Mouse (Mus musculus) E14TG2a.4 (cell line): Measurements from ENCODE around the gene Pitx2.
A peak's percentile ranks its signal among the peaks of the same experiment; 100 is the strongest.

Experiments
- H3K27me3 ChIP-seq: 2 replicates; pipeline ENCODE4 v1.6.1; 2014; ENCODE audit warnings: low read length, control low read depth; ENCODE audit not compliant: insufficient read depth
- H3K36me3 ChIP-seq: 2 replicates; pipeline ENCODE4 v1.6.1; 2014; ENCODE audit warnings: low read length, control low read depth; ENCODE audit not compliant: insufficient read depth
- H3K4me1 ChIP-seq: replicated peaks from 2 replicates; pipeline ENCODE4 v1.6.1; 2014; ENCODE audit warnings: low read depth, low read length, control low read depth
- H3K4me3 ChIP-seq: replicated peaks from 2 replicates; pipeline ENCODE4 v1.5.1; 2014; ENCODE audit warnings: mild to moderate bottlenecking, low read length
- H3K9me3 ChIP-seq: 2 replicates; pipeline ENCODE4 v1.6.1; 2014; ENCODE audit warnings: low read length, control low read depth
- CTCF ChIP-seq: conservative IDR thresholded peaks from 2 replicates; pipeline ENCODE4 v1.5.1; 2014; ENCODE audit warnings: low read length
- NANOG ChIP-seq: IDR thresholded peaks from 2 replicates; pipeline ENCODE4 v1.6.1; 2014; ENCODE audit warnings: borderline replicate concordance, low read length, mixed read lengths
- POU5F1 ChIP-seq: IDR thresholded peaks from 2 replicates; pipeline ENCODE4 v1.6.1; 2014; ENCODE audit warnings: low read length, borderline replicate concordance

Pitx2 gene

DNA sequence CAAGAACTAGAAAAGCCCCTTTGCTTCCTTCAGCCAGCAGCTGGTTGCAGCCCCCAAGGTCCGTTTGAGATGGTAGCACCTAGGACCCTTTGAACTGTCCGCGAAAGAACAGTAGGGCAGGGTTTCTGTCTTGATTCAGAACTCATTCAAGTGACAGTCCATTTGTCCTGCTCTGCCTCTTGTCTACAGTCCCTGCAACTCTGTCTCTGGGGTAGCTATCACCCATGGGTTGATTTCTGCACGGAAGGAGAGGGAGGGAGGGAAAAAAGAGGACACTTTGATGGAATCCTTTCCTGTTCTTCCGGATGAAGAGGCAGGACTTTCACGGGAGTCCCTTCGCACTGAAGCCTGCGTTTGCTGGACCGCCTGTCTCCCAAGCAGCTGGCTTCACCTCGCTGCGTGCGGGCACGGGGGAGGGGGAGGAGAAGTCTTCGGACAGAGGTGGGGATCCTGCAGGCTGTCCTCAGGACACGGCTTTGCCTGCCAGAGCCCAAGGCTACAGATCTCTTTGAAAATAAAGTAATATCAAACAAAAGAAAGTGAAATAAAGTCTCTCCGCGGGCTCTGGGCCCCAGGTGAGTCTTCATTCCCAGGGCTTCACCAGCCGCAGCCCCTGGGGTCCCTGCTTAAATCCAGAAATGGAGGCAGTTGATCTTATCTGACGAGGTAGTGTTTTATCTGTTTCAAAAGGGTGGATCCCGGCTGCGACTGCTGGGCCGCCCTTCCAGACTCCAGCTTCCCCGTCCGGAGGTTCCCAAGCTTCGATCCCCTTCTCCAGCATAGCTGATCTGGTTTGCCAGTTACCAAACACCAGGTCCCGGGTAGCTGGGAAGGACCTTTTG lies 24.5 kb downstream of the Pitx2 start:
- Histone ChIP-seq H3K27me3 (peaks cover 86% of the 10 kb centered on the region), H3K4me3 (peak overlapping the region; percentile 41), H3K9me3 (no peaks in the 10 kb centered on the region), H3K4me1 (peaks cover 68% of the 10 kb centered on the region), H3K36me3 (no peaks in the 10 kb centered on the region)
- no peak for TF ChIP-seq POU5F1
- no peak for TF ChIP-seq CTCF
- TF ChIP-seq NANOG: no peak

DNA sequence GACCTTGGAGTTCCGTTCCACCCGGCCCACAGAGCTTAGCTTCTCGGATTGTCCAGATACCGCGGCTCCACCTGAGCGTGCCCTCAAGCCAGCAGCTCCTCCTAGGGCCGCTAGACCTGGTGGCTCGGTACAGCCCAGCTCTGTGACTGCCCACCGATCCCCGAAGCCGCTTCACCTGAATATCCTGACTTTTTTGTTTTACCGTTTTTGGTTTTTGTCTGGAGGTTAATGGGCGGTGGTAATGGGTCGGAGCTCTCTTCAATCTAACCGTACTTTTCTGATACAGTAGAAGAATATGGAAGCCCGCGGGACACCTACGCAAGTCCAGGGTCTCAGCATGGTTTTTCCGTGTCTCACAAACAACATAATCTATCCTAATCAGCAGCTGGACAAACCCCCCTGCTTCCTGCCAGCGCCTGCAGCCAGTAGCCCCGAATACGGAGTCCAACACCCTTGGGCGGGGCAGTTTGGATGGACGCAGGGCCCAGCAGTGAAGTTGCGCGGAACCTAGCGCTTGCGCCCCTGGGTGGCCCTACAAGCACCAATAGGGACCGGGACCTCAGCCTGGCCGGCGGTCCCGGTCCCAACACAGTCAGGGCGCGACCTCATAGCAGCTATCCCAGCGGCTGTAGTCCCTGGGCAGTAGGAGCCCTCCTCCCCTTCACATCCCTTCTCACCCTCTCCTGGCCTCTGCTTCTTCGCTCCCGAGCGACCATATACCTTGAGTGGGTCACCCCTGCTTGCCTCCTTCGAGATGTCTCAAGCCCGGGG lies 25.3 kb downstream of the Pitx2 start:
- TF ChIP-seq NANOG: no peak
- no peak for TF ChIP-seq POU5F1
- no peak for TF ChIP-seq CTCF

DNA sequence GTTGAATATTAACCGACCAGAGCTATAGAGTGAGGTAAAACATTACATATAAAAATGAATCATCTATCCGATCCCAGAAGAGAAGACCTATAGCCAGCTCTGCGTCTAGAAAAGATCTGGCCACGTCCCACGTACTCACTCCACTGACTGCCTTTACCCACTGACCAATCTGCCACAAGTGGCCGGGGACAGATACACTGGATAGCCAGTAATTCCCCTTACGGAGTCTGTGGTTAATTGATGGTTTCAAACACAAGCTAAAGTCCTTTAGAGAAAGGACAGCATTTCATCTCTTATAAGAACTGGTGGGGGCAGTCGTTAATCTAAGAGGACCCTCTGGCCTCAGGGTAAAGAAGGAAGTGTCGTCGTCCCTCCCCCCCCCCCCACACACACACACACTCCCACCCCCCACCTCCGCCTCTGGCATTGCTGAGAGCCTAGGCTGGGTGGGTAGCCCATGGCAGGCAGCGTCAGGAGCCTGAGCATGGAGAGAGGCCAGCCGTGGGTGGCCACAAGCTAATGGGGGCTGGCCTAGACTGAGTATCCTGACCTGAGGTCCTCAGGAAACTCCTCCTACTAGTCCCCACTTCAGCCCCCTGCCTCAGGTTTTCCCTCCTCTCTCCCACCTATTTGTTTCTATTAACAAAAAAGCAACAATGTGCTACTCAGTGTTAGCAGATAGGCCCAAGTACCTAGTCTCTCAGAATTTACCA lies 26.1 kb downstream of the Pitx2 start:
- peaks cover 75% of the 10 kb centered on the region for H3K27me3 ChIP-seq
- no peak for TF ChIP-seq POU5F1
- TF ChIP-seq CTCF: no peak
- no peak for TF ChIP-seq NANOG
- H3K4me3 ChIP-seq: 0 out of 2 replicates have a peak overlapping the region, but pooled peaks have one; percentile 41

More for the DNA sequence above, 25.3 kb downstream of the Pitx2 start:
- Histone ChIP-seq H3K9me3 (no peaks in the 10 kb centered on the region), H3K4me1 (peaks cover 67% of the 10 kb centered on the region), H3K36me3 (no peaks in the 10 kb centered on the region), H3K27me3 (peaks cover 82% of the 10 kb centered on the region), H3K4me3 (peak overlapping the region; percentile 41)

DNA sequence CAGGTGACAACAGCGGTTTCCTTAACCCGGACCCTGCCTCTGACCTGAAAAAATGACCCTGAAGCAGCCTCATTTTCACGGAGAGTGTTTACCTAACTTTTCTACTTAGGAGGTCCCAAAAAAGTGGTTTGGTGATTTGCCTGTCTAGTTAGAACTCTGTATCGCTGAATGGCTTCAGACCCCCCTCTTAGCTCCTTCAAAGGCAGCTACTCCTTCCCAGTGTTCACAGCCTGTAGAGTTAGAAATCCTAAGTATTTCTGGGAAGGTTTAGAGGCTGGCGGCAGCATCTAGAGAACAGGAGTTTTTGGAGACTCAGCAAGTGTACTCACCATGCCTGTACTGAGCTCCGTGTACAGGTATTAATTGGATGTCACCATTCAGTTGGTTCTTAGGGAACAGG lies 27.0 kb downstream of the Pitx2 start:
- no peak for TF ChIP-seq NANOG
- no peak for TF ChIP-seq CTCF
- TF ChIP-seq POU5F1: no peak

More for the DNA sequence above, 26.1 kb downstream of the Pitx2 start:
- H3K36me3 ChIP-seq: no peaks in the 10 kb centered on the region
- no peaks in the 10 kb centered on the region for H3K9me3 ChIP-seq
- peaks cover 62% of the 10 kb centered on the region for H3K4me1 ChIP-seq

DNA sequence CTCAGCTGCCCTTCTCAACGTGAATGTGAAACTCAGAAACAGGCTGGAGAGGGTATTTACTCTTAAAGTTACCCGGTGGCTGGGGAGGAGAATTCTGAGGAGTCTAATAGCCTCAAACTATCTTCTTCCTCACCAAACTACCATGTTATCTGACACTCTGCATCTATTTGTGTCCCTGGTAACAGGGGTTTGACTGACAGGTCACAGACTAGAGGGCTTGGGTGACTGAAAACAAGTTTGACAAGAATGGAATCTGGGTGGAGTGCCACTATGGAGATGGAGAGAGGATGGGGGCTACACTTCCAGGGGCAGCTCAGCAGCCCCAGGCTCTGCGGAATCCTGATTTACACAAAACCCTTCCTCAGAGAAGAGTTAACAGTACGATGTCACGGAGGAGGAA lies 27.7 kb downstream of the Pitx2 start:
- H3K36me3 ChIP-seq: no peaks in the 10 kb centered on the region
- no peak for TF ChIP-seq POU5F1
- no peak for TF ChIP-seq NANOG
- TF ChIP-seq CTCF: no peak

More for the DNA sequence above, 27.0 kb downstream of the Pitx2 start:
- Histone ChIP-seq H3K4me1 (peaks cover 55% of the 10 kb centered on the region), H3K36me3 (no peaks in the 10 kb centered on the region), H3K4me3 (no peak overlapping the region), H3K9me3 (no peaks in the 10 kb centered on the region), H3K27me3 (peaks cover 67% of the 10 kb centered on the region)

DNA sequence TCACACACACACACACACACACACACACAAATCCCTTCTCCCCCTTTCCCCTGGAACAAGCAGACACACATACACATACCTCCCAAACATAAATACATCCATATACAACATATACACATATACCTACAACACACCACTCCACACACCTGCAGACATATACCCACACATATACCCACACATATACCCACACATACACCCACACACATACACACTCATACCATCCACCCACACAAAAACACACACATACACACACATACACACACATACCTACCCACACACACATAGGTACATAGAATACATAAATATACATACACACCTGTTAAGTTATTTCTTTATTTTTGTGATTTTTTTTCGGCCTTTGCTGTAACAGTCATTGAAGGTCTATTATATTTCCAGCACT lies 38.3 kb downstream of the Pitx2 start:
- Histone ChIP-seq H3K9me3 (no peaks in the 10 kb centered on the region), H3K4me1 (peaks cover 18% of the 10 kb centered on the region), H3K4me3 (no peak overlapping the region), H3K36me3 (no peaks in the 10 kb centered on the region), H3K27me3 (peaks cover 13% of the 10 kb centered on the region; the same call in 1 of the 2 replicates)
- TF ChIP-seq POU5F1: no peak
- TF ChIP-seq NANOG: no peak
- TF ChIP-seq CTCF: no peak

More for the DNA sequence above, 27.7 kb downstream of the Pitx2 start:
- peaks cover 50% of the 10 kb centered on the region for H3K4me1 ChIP-seq
- peaks cover 62% of the 10 kb centered on the region for H3K27me3 ChIP-seq
- H3K4me3 ChIP-seq: no peak overlapping the region
- no peaks in the 10 kb centered on the region for H3K9me3 ChIP-seq

DNA sequence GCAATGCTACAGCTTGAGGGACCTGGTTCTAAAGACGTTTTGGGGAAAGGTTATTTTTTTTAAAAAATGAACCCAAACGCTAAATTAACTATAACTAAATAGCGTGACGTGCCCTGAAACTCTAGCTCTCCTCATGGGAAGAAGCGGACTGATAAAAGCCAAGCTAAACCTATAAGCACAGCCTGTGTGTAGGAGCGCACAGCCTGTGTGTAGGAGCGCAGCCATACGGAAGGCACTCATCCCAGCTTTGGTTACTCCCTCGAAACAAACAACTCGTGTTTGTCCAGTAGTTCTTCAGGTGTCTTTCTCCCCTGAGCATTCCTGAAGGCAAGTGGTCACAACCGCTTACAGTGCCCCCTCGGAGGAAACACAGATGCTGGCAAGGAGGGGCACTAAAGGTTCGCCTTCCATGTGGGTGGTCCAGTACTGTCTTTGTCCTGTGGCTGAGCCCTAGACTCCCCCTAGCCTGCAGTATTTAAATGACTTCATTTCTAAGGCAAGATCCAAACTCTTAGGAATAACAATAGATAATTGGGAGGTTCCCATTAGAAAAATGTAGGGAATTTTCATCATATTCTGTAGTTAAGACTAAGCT lies 39.1 kb downstream of the Pitx2 start:
- H3K4me3 ChIP-seq: peak overlapping the region; percentile 17; the same call in 1 of the 2 replicates
- no peaks in the 10 kb centered on the region for H3K9me3 ChIP-seq
- no peak for TF ChIP-seq NANOG
- TF ChIP-seq POU5F1: no peak
- TF ChIP-seq CTCF: no peak
- peaks cover 18% of the 10 kb centered on the region for H3K4me1 ChIP-seq
- peaks cover 6% of the 10 kb centered on the region; the same call in 1 of the 2 replicates for H3K27me3 ChIP-seq
- H3K36me3 ChIP-seq: no peaks in the 10 kb centered on the region
